Mouse (Mus musculus): ENCODE results near the gene Shroom1. TPM values are rescaled to one million over a fixed set of nuclear protein-coding genes. Genes with fewer than 3 reads are reported as not detected.

Gene Shroom1
- total and polyA plus RNA-seq, 3 experiments = 0.34 to 0.91 (median 0.80) TPM

DNA sequence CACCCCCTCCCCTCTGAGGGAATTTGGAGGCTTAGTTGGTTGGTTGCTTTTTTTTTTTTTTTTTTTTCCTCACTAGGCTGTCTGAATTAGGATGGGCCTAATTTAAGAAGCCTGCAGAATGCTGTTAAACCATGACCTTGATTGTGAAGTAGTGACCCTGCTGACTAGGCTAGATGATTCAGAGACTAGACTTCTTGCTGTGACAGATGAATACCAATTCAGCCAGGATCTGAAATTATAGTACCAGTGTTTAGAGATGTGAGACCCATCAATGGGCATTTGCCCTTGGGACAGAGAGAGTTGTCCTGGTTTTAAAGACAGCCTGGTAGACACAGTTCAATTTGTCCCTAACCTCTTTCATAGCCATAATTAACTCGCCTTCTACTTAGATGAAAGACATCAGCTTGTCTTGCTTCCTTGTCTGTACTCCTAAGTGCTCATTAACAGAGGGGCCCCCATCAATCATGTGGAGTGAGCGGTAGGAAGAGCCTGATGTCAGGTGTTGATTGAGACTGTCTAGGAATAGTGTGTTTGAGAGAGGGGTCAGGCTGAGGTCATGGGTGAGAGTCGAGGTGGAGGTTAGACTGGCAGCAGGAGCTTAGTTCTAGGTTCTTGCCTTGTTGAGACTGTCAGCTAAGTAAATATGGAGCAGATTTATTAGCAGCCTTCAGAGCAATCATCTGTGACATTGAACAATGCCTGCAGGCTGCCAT is 36.4 kb downstream of the Shroom1 start:
- Histone ChIP-seq H3K4me3 (no peak overlapping the region), H3K79me2 (replicated peaks; ENCODE audit: control insufficient read depth, insufficient read depth, low read length) (no peaks in the 10 kb centered on the region), H3K4me1 (ENCODE audit: control insufficient read depth, insufficient read depth, low read length) (peaks cover 8% of the 10 kb centered on the region; the same call in 1 of the 2 replicates), H3K27me3 (ENCODE audit: control insufficient read depth, insufficient read depth, low read length) (no peaks in the 10 kb centered on the region), H3K9ac (ENCODE audit: low read depth, low read length) (no peak overlapping the region), H3K36me3 (ENCODE audit: control insufficient read depth, insufficient read depth, low read length) (no peaks in the 10 kb centered on the region), H3K27ac (no peak overlapping the region)
- intact Hi-C loops (cut with DNase I) = no loop called here
- 86% methylated on average over 3 of the region's 3 CpGs for WGBS
- no peak for DNase-seq
- TF ChIP-seq EP300 (IDR thresholded peaks at IDR 0.05; ENCODE audit: insufficient read depth, low read depth, low read length) (no peak), CTCF (IDR thresholded peaks at IDR 0.05) (no peak), POLR2A (IDR thresholded peaks at IDR 0.05; ENCODE audit: insufficient read depth, low read depth, low read length) (no peak)

DNA sequence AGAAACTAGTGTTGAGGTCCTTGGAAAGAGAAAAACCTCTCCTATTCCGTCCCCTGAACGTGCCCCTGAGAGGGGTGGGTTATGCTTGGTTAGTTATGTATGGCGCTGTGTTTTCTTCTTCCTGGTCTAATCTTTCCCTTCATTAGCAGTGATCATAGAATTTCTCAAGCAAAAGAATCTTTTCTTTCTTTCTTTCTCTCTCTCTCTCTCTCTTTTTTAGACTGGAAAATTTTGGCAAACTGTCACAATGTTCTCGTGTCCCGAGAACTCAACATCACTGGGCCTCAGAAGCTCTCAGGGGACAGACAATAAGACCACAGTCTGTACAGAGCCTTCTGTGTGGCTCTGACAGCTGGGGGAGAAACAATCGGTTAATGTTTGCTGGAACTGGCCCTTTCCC is 38.4 kb downstream of the Shroom1 start:
- Histone ChIP-seq H3K4me1 (ENCODE audit: control insufficient read depth, insufficient read depth, low read length) (peaks cover 8% of the 10 kb centered on the region; the same call in 1 of the 2 replicates), H3K9ac (ENCODE audit: low read depth, low read length) (no peak overlapping the region), H3K79me2 (replicated peaks; ENCODE audit: control insufficient read depth, insufficient read depth, low read length) (no peaks in the 10 kb centered on the region), H3K27ac (peak overlapping the region; percentile 43), H3K27me3 (ENCODE audit: control insufficient read depth, insufficient read depth, low read length) (no peaks in the 10 kb centered on the region), H3K4me3 (no peak overlapping the region), H3K36me3 (ENCODE audit: control insufficient read depth, insufficient read depth, low read length) (no peaks in the 10 kb centered on the region)
- WGBS = 67% methylated on average over 6 of the region's 6 CpGs
- TF ChIP-seq EP300 (IDR thresholded peaks at IDR 0.05; ENCODE audit: insufficient read depth, low read depth, low read length) (no peak), CTCF (IDR thresholded peaks at IDR 0.05) (no peak), POLR2A (IDR thresholded peaks at IDR 0.05; ENCODE audit: insufficient read depth, low read depth, low read length) (no peak)
- DNase-seq = no peak
- intact Hi-C loops (cut with DNase I) = no loop called here

GRCm38 (mm10) chr11:53496946-53497345 is 39.9 kb downstream of the Shroom1 start:
- intact Hi-C loops (cut with DNase I) = no loop called here
- DNase-seq = peak in 1 of 2 experiments; percentile 23
- Histone ChIP-seq H3K27me3 (ENCODE audit: control insufficient read depth, insufficient read depth, low read length) (no peaks in the 10 kb centered on the region), H3K9ac (ENCODE audit: low read depth, low read length) (no peak overlapping the region), H3K36me3 (ENCODE audit: control insufficient read depth, insufficient read depth, low read length) (no peaks in the 10 kb centered on the region), H3K4me3 (no peak overlapping the region), H3K27ac (no peak overlapping the region), H3K79me2 (replicated peaks; ENCODE audit: control insufficient read depth, insufficient read depth, low read length) (no peaks in the 10 kb centered on the region), H3K4me1 (ENCODE audit: control insufficient read depth, insufficient read depth, low read length) (peaks cover 6% of the 10 kb centered on the region; the same call in 1 of the 2 replicates)
- TF ChIP-seq CTCF (IDR thresholded peaks at IDR 0.05) (no peak), EP300 (IDR thresholded peaks at IDR 0.05; ENCODE audit: insufficient read depth, low read depth, low read length) (no peak), POLR2A (IDR thresholded peaks at IDR 0.05; ENCODE audit: insufficient read depth, low read depth, low read length) (no peak)
- WGBS = 71% methylated on average over 6 of the region's 6 CpGs

- no peak overlapping the region for H3K27ac ChIP-seq
- peak in 1 of 2 experiments; percentile 34 for DNase-seq
- no peak overlapping the region for H3K9ac ChIP-seq (ENCODE audit: low read depth, low read length)
- peaks cover 4% of the 10 kb centered on the region; the same call in 1 of the 2 replicates for H3K4me1 ChIP-seq (ENCODE audit: control insufficient read depth, insufficient read depth, low read length)
- 20% methylated on average over 11 of the region's 11 CpGs for WGBS
- no peaks in the 10 kb centered on the region for H3K36me3 ChIP-seq (ENCODE audit: control insufficient read depth, insufficient read depth, low read length)
- no peaks in the 10 kb centered on the region for H3K79me2 ChIP-seq (replicated peaks; ENCODE audit: control insufficient read depth, insufficient read depth, low read length)
- intact Hi-C loops (cut with DNase I) = no loop called here
- TF ChIP-seq POLR2A (IDR thresholded peaks at IDR 0.05; ENCODE audit: insufficient read depth, low read depth, low read length) (no peak), CTCF (IDR thresholded peaks at IDR 0.05) (no peak), EP300 (IDR thresholded peaks at IDR 0.05; ENCODE audit: insufficient read depth, low read depth, low read length) (no peak)
- no peak overlapping the region for H3K4me3 ChIP-seq
- no peaks in the 10 kb centered on the region for H3K27me3 ChIP-seq (ENCODE audit: control insufficient read depth, insufficient read depth, low read length)
These were observed 43.6 kb downstream of the Shroom1 start for GRCm38 (mm10) chr11:53500569-53500968.

GRCm38 (mm10) chr11:53502039-53502765 is 45.2 kb downstream of the Shroom1 start:
- no peak for TF ChIP-seq EP300 (IDR thresholded peaks at IDR 0.05; ENCODE audit: insufficient read depth, low read depth, low read length)
- no peak for TF ChIP-seq POLR2A (IDR thresholded peaks at IDR 0.05; ENCODE audit: insufficient read depth, low read depth, low read length)
- peak; percentile 37 for TF ChIP-seq CTCF (IDR thresholded peaks at IDR 0.05)
- no peak overlapping the region for H3K9ac ChIP-seq (ENCODE audit: low read depth, low read length)
- WGBS = 73% methylated on average over 8 of the region's 8 CpGs

GRCm38 (mm10) chr11:53503738-53504137 is 46.7 kb downstream of the Shroom1 start:
- Histone ChIP-seq H3K27ac (no peak overlapping the region), H3K36me3 (ENCODE audit: control insufficient read depth, insufficient read depth, low read length) (no peaks in the 10 kb centered on the region), H3K27me3 (ENCODE audit: control insufficient read depth, insufficient read depth, low read length) (no peaks in the 10 kb centered on the region), H3K4me3 (no peak overlapping the region), H3K79me2 (replicated peaks; ENCODE audit: control insufficient read depth, insufficient read depth, low read length) (no peaks in the 10 kb centered on the region), H3K4me1 (ENCODE audit: control insufficient read depth, insufficient read depth, low read length) (peaks cover 9% of the 10 kb centered on the region), H3K9ac (ENCODE audit: low read depth, low read length) (no peak overlapping the region)
- TF ChIP-seq CTCF (IDR thresholded peaks at IDR 0.05) (no peak), EP300 (IDR thresholded peaks at IDR 0.05; ENCODE audit: insufficient read depth, low read depth, low read length) (no peak), POLR2A (IDR thresholded peaks at IDR 0.05; ENCODE audit: insufficient read depth, low read depth, low read length) (no peak)
- no peak for DNase-seq
- intact Hi-C loops (cut with DNase I) = no loop called here
- WGBS = 66% methylated on average over 5 of the region's 5 CpGs

More at GRCm38 (mm10) chr11:53502039-53502765, 45.2 kb downstream of the Shroom1 start:
- no peak overlapping the region for H3K27ac ChIP-seq
- no peak for DNase-seq
- peaks cover 2% of the 10 kb centered on the region; the same call in 1 of the 2 replicates for H3K4me1 ChIP-seq (ENCODE audit: control insufficient read depth, insufficient read depth, low read length)
- intact Hi-C loops (cut with DNase I) = no loop called here
- H3K36me3 ChIP-seq (ENCODE audit: control insufficient read depth, insufficient read depth, low read length) = no peaks in the 10 kb centered on the region
- no peaks in the 10 kb centered on the region for H3K79me2 ChIP-seq (replicated peaks; ENCODE audit: control insufficient read depth, insufficient read depth, low read length)
- H3K27me3 ChIP-seq (ENCODE audit: control insufficient read depth, insufficient read depth, low read length) = no peaks in the 10 kb centered on the region
- no peak overlapping the region for H3K4me3 ChIP-seq

Data from heart, adult 2 months (tissue).